Mouse (Mus musculus): ENCODE measurements around the gene Gcsh. TPM values are rescaled to one million over a fixed set of nuclear protein-coding genes. Genes with fewer than 3 reads are reported as not detected.

Gene Gcsh
- total RNA-seq, 2 experiments from 2014 or later, result 140 to 168 TPM

Other genes starting within 250 kb of the Gcsh start
- gene Cmc2, start 72.1 kb downstream of the Gcsh start, total RNA-seq (2021), result 10 to 100 TPM; 53.0 to 57.0 TPM
- gene Cenpn, start 71.8 kb downstream of the Gcsh start, total RNA-seq (2021), result 1 to 10 TPM; 2.6 to 2.7 TPM
- 10 to 100 TPM; 24.3 to 25.0 TPM for gene Atmin, start 50.1 kb downstream of the Gcsh start, total RNA-seq (2021)
- 1 to 10 TPM; 1.4 to 1.5 TPM for gene 1700030J22Rik, start 14.6 kb downstream of the Gcsh start, total RNA-seq (2021)
- 1 to 10 TPM; 1.0 to 2.9 TPM for gene Pkd1l2, start 88.9 kb upstream of the Gcsh start, total RNA-seq (2021)
- under 1 TPM in 1 of 2 experiments, not detected in 1; 0.42 TPM for gene Bco1, start 102.3 kb upstream of the Gcsh start, total RNA-seq (2021)
- gene Gan, start 164.6 kb upstream of the Gcsh start, total RNA-seq (2021), result 10 to 100 TPM in 1 of 2 experiments, 1 to 10 TPM in 1; 7.4 to 13.2 TPM

Measured in adrenal gland, adult 18-20 months (tissue).